Mouse (Mus musculus): Measurements from ENCODE around the gene Apba3.

Gene Apba3

GRCm38 (mm10) chr10:81252424-81253419, 14.0 kb upstream of the Apba3 start, which contains the start of gene Matk:
TSS of gene Matk (plus strand) at chr10:81252935.
- peak; percentile 66 for DNase-seq

GRCm38 (mm10) chr10:81254886-81255285, 11.9 kb upstream of the Apba3 start:
- no peak for DNase-seq

GRCm38 (mm10) chr10:81257158-81258039, 9.4 kb upstream of the Apba3 start:
- no peak for DNase-seq

GRCm38 (mm10) chr10:81259225-81259884, 7.4 kb upstream of the Apba3 start:
- DNase-seq: no peak

GRCm38 (mm10) chr10:81261025-81261424, 5.7 kb upstream of the Apba3 start:
- no peak for DNase-seq

- DNase-seq: no peak
These were observed 1.2 kb upstream of the Apba3 start for GRCm38 (mm10) chr10:81265540-81265939.

GRCm38 (mm10) chr10:81268056-81268455, 1.3 kb downstream of the Apba3 start:
- DNase-seq: peak; percentile 93

GRCm38 (mm10) chr10:81268643-81269412, 2.1 kb downstream of the Apba3 start:
- DNase-seq: no peak

- no peak for DNase-seq
These were observed 5.6 kb downstream of the Apba3 start for GRCm38 (mm10) chr10:81272356-81272755.

GRCm38 (mm10) chr10:81273842-81274241, 7.1 kb downstream of the Apba3 start:
- DNase-seq: no peak

GRCm38 (mm10) chr10:81277676-81278075, 10.9 kb downstream of the Apba3 start:
- no peak for DNase-seq

GRCm38 (mm10) chr10:81279496-81279895, 12.7 kb downstream of the Apba3 start:
- DNase-seq: no peak

GRCm38 (mm10) chr10:81284189-81284588, 17.4 kb downstream of the Apba3 start:
- no peak for DNase-seq

GRCm38 (mm10) chr10:81284719-81285118, 18.0 kb downstream of the Apba3 start:
- peak; percentile 80 for DNase-seq

- DNase-seq: peak; percentile 95
These were observed 19.1 kb downstream of the Apba3 start for GRCm38 (mm10) chr10:81285694-81286450.

GRCm38 (mm10) chr10:81286586-81286985, 19.8 kb downstream of the Apba3 start:
- peak; percentile 67 for DNase-seq

- peak; percentile 48 for DNase-seq
These were observed 20.9 kb downstream of the Apba3 start for GRCm38 (mm10) chr10:81287513-81288157.

GRCm38 (mm10) chr10:81288601-81289000, 21.8 kb downstream of the Apba3 start:
- no peak for DNase-seq

- peak; percentile 77 for DNase-seq
These were observed 22.5 kb downstream of the Apba3 start for GRCm38 (mm10) chr10:81289278-81289677.

GRCm38 (mm10) chr10:81289811-81290210, 23.1 kb downstream of the Apba3 start:
- DNase-seq: no peak
